Mouse (Mus musculus) liver, postnatal 0 days (tissue): ENCODE measurements around the gene Atp8a1. TPM values are rescaled to one million over a fixed set of nuclear protein-coding genes. Genes with fewer than 3 reads are reported as not detected.

Source experiments
- ATAC-seq: fragments of 200-750 bp; cut with Nextera tagmentation; 2 replicates; pipeline ENCODE4 v1.8.0; 2017; ENCODE audit warnings: mild to moderate bottlenecking, moderate library complexity
- DNase-seq: peaks from one replicate; pipeline ENCODE4 v3.0.0-alpha.2; 2016
- H3K27ac ChIP-seq: fragments of 300-500 bp; sonication (generic); 2 replicates; pipeline ENCODE4 v1.5.1; 2014; ENCODE audit warnings: antibody characterized with exemption, moderate library complexity, mild to moderate bottlenecking, low read depth
- H3K27me3 ChIP-seq: fragments of 300-500 bp; sonication (generic); 2 replicates; pipeline ENCODE4 v1.6.1; 2014; ENCODE audit warnings: low read length, control low read depth, mixed read lengths; ENCODE audit not compliant: insufficient read depth
- H3K36me3 ChIP-seq: fragments of 300-500 bp; sonication (generic); replicated peaks from 2 replicates; pipeline ENCODE4 v1.6.1; 2014; ENCODE audit warnings: mild to moderate bottlenecking, control low read depth, low read length, moderate library complexity, mixed read lengths; ENCODE audit not compliant: insufficient read depth
- H3K4me1 ChIP-seq: fragments of 300-500 bp; sonication (generic); 2 replicates; pipeline ENCODE4 v1.6.1; 2014; ENCODE audit warnings: antibody characterized with exemption, mild to moderate bottlenecking, control low read depth; ENCODE audit not compliant: insufficient read depth
- H3K4me2 ChIP-seq: fragments of 300-500 bp; sonication (generic); 2 replicates; pipeline ENCODE4 v1.6.1; 2014; ENCODE audit warnings: low read depth, mild to moderate bottlenecking, low read length, moderate library complexity, mixed read lengths
- H3K4me3 ChIP-seq: fragments of 300-500 bp; sonication (generic); 2 replicates; pipeline ENCODE4 v1.5.1; 2014; ENCODE audit warnings: low read depth, low read length
- H3K9ac ChIP-seq: fragments of 300-500 bp; sonication (generic); replicated peaks from 2 replicates; pipeline ENCODE4 v1.6.1; 2014; ENCODE audit warnings: mild to moderate bottlenecking, moderate library complexity
- H3K9me3 ChIP-seq: fragments of 300-500 bp; sonication (generic); 2 replicates; pipeline ENCODE4 v1.6.1; 2016; ENCODE audit warnings: mild to moderate bottlenecking, control low read depth, low read length, mixed read lengths
- CTCF ChIP-seq: sonication (generic); IDR thresholded peaks from 2 replicates; pipeline ENCODE4 v1.5.1; 2016; ENCODE audit warnings: antibody characterized with exemption, low read depth
- EP300 ChIP-seq: IDR thresholded peaks from 2 replicates; pipeline ENCODE4 v1.6.1; 2016; ENCODE audit warnings: antibody characterized with exemption, low read depth, mild to moderate bottlenecking
- WGBS: fragments of 180-500 bp; shearing (Covaris S2); extraction: QIAGEN DNeasy Blood & Tissue Kit; methylation state at CpG from one replicate; pipeline ENCODE4 v1.1.7; 2014; ENCODE audit not compliant: insufficient replicate concordance; 5-methylcytosine and 5-hydroxymethylcytosine counted together
- microRNA-seq: library from miRNA; unstranded; fragments of <30 nt; microRNA quantifications from one replicate; pipeline ENCODE4, GENCODE M21; 2016
- polyA plus RNA-seq: library from polyadenylated mRNA; unstranded; fragments of >200 nt; fragmentation: Nextera tagmentation; extraction: Ambion mirVana; gene quantifications from 2 replicates; pipeline ENCODE4 v1.2.1, GENCODE M21; 2015

Gene Atp8a1
- polyA plus RNA-seq, 1 experiment from 2014 or later = 18.5 TPM

DNA sequence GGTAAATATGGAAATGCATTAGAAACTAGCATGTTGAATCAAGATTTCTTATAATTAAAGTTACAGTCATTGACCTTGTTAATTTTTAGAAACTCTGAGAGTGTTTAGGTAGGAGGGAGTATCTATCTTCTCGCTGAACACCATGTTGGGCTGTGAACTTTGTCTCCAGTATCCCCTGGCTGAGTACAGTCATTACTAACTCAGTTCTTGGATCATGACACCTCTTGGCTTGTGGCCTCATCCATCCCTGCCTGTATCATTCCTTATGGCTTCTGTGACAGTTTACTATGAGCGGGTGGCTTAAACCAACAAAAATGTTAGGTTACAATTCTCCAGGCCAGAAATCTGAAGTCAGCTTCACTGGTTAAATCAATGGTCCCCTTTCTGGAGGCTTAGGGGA lies 271.5 kb downstream of the Atp8a1 start:
- Histone ChIP-seq H3K9me3 (no peaks in the 10 kb centered on the region), H3K4me1 (no peaks in the 10 kb centered on the region), H3K4me3 (no peak overlapping the region), H3K27me3 (no peaks in the 10 kb centered on the region), H3K4me2 (no peak overlapping the region), H3K36me3 (no peaks in the 10 kb centered on the region), H3K9ac (no peak overlapping the region), H3K27ac (no peak overlapping the region)
- TF ChIP-seq EP300 (no peak), CTCF (no peak)
- DNase-seq = no peak
- 83% methylated on average over 2 of the region's 2 CpGs for WGBS
- ATAC-seq = no peak

DNA sequence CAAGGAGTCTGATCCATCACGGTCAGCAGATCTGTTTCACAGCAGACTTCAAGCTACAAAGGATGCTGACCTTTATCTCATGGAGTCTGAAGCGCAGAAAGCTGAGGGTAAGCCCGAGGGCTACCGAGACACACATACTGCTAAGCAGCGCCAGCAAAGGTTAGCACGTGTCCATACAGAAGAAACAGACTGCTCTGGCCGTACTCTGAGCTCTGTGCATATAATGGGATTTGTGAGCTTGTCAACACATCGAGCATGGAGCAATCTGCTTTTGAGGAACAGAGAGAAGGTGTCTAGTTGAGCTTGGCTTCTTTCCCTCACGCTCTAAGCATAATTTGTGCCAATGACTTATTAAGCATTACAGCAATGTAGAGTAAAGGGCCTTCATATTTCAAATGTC lies 273.2 kb downstream of the Atp8a1 start:
- H3K9me3 ChIP-seq = no peaks in the 10 kb centered on the region
- H3K27me3 ChIP-seq = no peaks in the 10 kb centered on the region
- H3K4me1 ChIP-seq = no peaks in the 10 kb centered on the region
- H3K9ac ChIP-seq = no peak overlapping the region
- no peaks in the 10 kb centered on the region for H3K36me3 ChIP-seq
- DNase-seq (no peak), ATAC-seq (no peak)
- no peak overlapping the region for H3K4me2 ChIP-seq
- H3K27ac ChIP-seq = no peak overlapping the region
- H3K4me3 ChIP-seq = no peak overlapping the region
- TF ChIP-seq EP300 (no peak), CTCF (no peak)
- WGBS = 72% methylated on average over 9 of the region's 9 CpGs

DNA sequence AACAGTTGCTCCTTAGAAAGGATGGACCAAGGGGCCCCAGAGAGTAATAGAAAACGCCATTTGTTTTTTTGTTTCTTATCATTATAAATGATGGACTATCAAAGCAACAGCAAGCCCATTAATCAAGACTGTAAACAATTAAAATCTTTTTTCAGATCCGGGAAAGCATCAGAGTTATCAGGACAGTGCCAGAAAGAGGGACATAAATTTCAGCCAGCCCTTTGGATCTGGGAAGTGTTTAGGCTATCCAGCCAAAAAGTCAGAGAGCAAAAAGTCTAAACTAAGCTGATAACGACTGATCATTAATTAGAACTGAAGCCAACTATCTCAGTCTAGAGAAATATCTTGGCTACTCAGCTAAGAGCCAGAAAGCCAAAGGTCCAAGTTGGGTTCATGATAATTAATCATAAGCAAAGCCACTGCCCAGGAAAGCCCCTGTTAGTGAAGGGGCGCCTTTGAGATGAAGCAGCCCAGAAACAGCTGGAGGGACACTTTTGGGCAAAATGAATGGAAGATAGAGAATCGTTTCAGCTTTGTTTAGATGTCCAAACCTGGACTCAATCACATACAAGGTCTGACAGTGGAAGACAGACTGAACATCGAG lies 274.6 kb downstream of the Atp8a1 start:
- Histone ChIP-seq H3K9me3 (no peaks in the 10 kb centered on the region), H3K4me3 (no peak overlapping the region), H3K9ac (no peak overlapping the region), H3K27me3 (no peaks in the 10 kb centered on the region), H3K4me2 (no peak overlapping the region), H3K4me1 (no peaks in the 10 kb centered on the region), H3K36me3 (no peaks in the 10 kb centered on the region), H3K27ac (no peak overlapping the region)
- ATAC-seq (no peak), DNase-seq (no peak)
- TF ChIP-seq EP300 = no peak
- no peak for TF ChIP-seq CTCF
- 57% methylated on average over 6 of the region's 6 CpGs for WGBS

Small RNA genes lying within 50 kb of the gene (microRNA-seq; reads per million reads assigned to microRNA genes)
- not detected for gene Gm23617

Other genes with a start within 250 kb of the Atp8a1 start
- gene Shisa3, start 239.6 kb downstream of the Atp8a1 start, polyA plus RNA-seq = 0.31 and 0.32 TPM in 2 replicates
- gene Gm5108, start 94.2 kb upstream of the Atp8a1 start, polyA plus RNA-seq = not detected in 2 replicates
- gene Gm21905, start 99.0 kb upstream of the Atp8a1 start, polyA plus RNA-seq = not detected in 2 replicates
- not detected in 2 replicates for gene Grxcr1, start 184.4 kb upstream of the Atp8a1 start, polyA plus RNA-seq